Mouse (Mus musculus) adrenal gland (tissue): ENCODE results near the gene Tcl1b1.
"Not testable (repeated sequence)": the region's sequence is repeated elsewhere in the genome, so short reads cannot be mapped to it uniquely, and the experiment has no call there.

Source experiments
- intact Hi-C: fragments of 180-260 bp; cut with DNase I; formaldehyde crosslinking; loops from one replicate; pipeline ENCODE4 v1.15.1; 2025
- long read RNA-seq, 2 experiments: library from polyadenylated mRNA; unstranded; transcript quantifications; one replicate each; pipeline ENCODE4 v2.0.0; 2020; ENCODE audit warnings: borderline replicate concordance in 1 of 2; ENCODE audit not compliant: insufficient replicate concordance in 1 of 2

The Tcl1b1 gene
- long read RNA-seq, experiment 1 = 0 reads
- long read RNA-seq, experiment 2 = 0 reads

- intact Hi-C loops = no loop called here
Observed at GRCm38 (mm10) chr12:105159390-105159789, at the start of gene Tcl1b1. Gene Tcl1b1, plus strand, starts transcription at chr12:105159690.

- intact Hi-C loops = loop anchor here (10.0 kb wide), 1 partner anchor 55 kb away; no protein-coding TSS in a partner anchor
Observed at GRCm38 (mm10) chr12:105109812-105110211, 49.7 kb upstream of the Tcl1b1 start.

- intact Hi-C loops = no loop called here
Observed at GRCm38 (mm10) chr12:105112321-105112988, 47.0 kb upstream of the Tcl1b1 start.

- intact Hi-C loops = no loop called here
Observed at GRCm38 (mm10) chr12:105116648-105117047, 42.8 kb upstream of the Tcl1b1 start.

- intact Hi-C loops = no loop called here
Observed at GRCm38 (mm10) chr12:105125362-105125761, 34.1 kb upstream of the Tcl1b1 start.

GRCm38 (mm10) chr12:105126516-105126915 is 33.0 kb upstream of the Tcl1b1 start:
- intact Hi-C loops = no loop called here

GRCm38 (mm10) chr12:105127607-105128006 is 31.9 kb upstream of the Tcl1b1 start:
- intact Hi-C loops = no loop called here

- intact Hi-C loops = not testable (repeated sequence)
Observed at GRCm38 (mm10) chr12:105129494-105130205, 29.8 kb upstream of the Tcl1b1 start.

GRCm38 (mm10) chr12:105134167-105134566 is 25.3 kb upstream of the Tcl1b1 start:
- intact Hi-C loops = not testable (repeated sequence)

- intact Hi-C loops = not testable (repeated sequence)
Observed at GRCm38 (mm10) chr12:105134826-105135225, 24.7 kb upstream of the Tcl1b1 start.

- intact Hi-C loops = not testable (repeated sequence)
Observed at GRCm38 (mm10) chr12:105137729-105138128, 21.8 kb upstream of the Tcl1b1 start.

- intact Hi-C loops = no loop called here
Observed at GRCm38 (mm10) chr12:105143096-105143495, 16.4 kb upstream of the Tcl1b1 start.

- intact Hi-C loops = not testable (repeated sequence)
Observed at GRCm38 (mm10) chr12:105144928-105145327, 14.6 kb upstream of the Tcl1b1 start.

GRCm38 (mm10) chr12:105145714-105146113 is 13.8 kb upstream of the Tcl1b1 start, which contains the start of gene Tcl1b2:
Gene Tcl1b2, plus strand, starts transcription at chr12:105146014.
- intact Hi-C loops = no loop called here

- intact Hi-C loops = not testable (repeated sequence)
Observed at GRCm38 (mm10) chr12:105155286-105155685, 4.2 kb upstream of the Tcl1b1 start.

GRCm38 (mm10) chr12:105158842-105159241 is 648 bp upstream of the Tcl1b1 start:
- intact Hi-C loops = no loop called here

GRCm38 (mm10) chr12:105166734-105167133 is 7.2 kb downstream of the Tcl1b1 start:
- intact Hi-C loops = no loop called here

- intact Hi-C loops = loop anchor here (10.0 kb wide), 1 partner anchor 119 kb away; no protein-coding TSS in a partner anchor
Observed at GRCm38 (mm10) chr12:105173366-105173765, 13.9 kb downstream of the Tcl1b1 start.

GRCm38 (mm10) chr12:105174318-105174717 is 14.8 kb downstream of the Tcl1b1 start:
- intact Hi-C loops = loop anchor here (10.0 kb wide), 1 partner anchor 120 kb away; no protein-coding TSS in a partner anchor

GRCm38 (mm10) chr12:105176044-105176443 is 16.6 kb downstream of the Tcl1b1 start, which contains the start of gene Tcl1b5:
Gene Tcl1b5, plus strand, starts transcription at chr12:105176344.
- intact Hi-C loops = loop anchor here (10.0 kb wide), 1 partner anchor 121 kb away; no protein-coding TSS in a partner anchor

GRCm38 (mm10) chr12:105181040-105181644 is 21.7 kb downstream of the Tcl1b1 start:
- intact Hi-C loops = not testable (repeated sequence)

GRCm38 (mm10) chr12:105188980-105189379 is 29.5 kb downstream of the Tcl1b1 start:
- intact Hi-C loops = not testable (repeated sequence)
